Mouse (Mus musculus) C2C12 (cell line): ENCODE measurements around the gene Nrf1. TPM values are rescaled to one million over a fixed set of nuclear protein-coding genes. Genes with fewer than 3 reads are reported as not detected.

Source experiments
- H3K27me3 ChIP-seq: one replicate; pipeline ENCODE4 v1.6.1; 2011; ENCODE audit not compliant: control insufficient read depth, insufficient read depth, insufficient read length
- H3K36me3 ChIP-seq: one replicate; pipeline ENCODE4 v1.6.1; 2011; ENCODE audit not compliant: control insufficient read depth, insufficient read depth
- H3K4me3 ChIP-seq: one replicate; pipeline ENCODE4 v1.5.1; 2011; ENCODE audit warnings: mild to moderate bottlenecking, control low read depth; ENCODE audit not compliant: poor library complexity, insufficient read depth, severe bottlenecking
- H3K79me2 ChIP-seq: one replicate; pipeline ENCODE4 v1.6.1; 2011; ENCODE audit not compliant: control insufficient read depth, insufficient read depth
- H3K79me3 ChIP-seq: one replicate; pipeline ENCODE4 v1.6.1; 2011; ENCODE audit warnings: low read depth, control low read depth
- H3ac ChIP-seq: one replicate; pipeline ENCODE3; 2011; ENCODE audit warnings: low read depth; ENCODE audit not compliant: control insufficient read depth, insufficient read length
- CEBPB ChIP-seq: IDR thresholded peaks from one replicate; pipeline ENCODE4 v1.6.1; 2011; ENCODE audit warnings: low read depth, mild to moderate bottlenecking, control low read depth, moderate library complexity
- CTCF ChIP-seq: IDR thresholded peaks from one replicate; pipeline ENCODE4 v1.5.1; 2011; ENCODE audit not compliant: control insufficient read depth, insufficient read depth, insufficient read length
- FOSL1 ChIP-seq: IDR thresholded peaks from one replicate; pipeline ENCODE4 v1.8.0; 2011; ENCODE audit warnings: mild to moderate bottlenecking, low read length; ENCODE audit not compliant: poor library complexity, insufficient read depth, severe bottlenecking
- MAX ChIP-seq: IDR thresholded peaks from one replicate; pipeline ENCODE4 v1.6.1; 2011; ENCODE audit warnings: mild to moderate bottlenecking, control low read depth
- MYOD1 ChIP-seq: IDR thresholded peaks from one replicate; pipeline ENCODE4 v1.6.1; 2011; ENCODE audit warnings: low read depth; ENCODE audit not compliant: control insufficient read depth, insufficient read length
- MYOG ChIP-seq: IDR thresholded peaks from one replicate; pipeline ENCODE4 v1.6.1; 2011; ENCODE audit not compliant: control insufficient read depth, insufficient read length; ENCODE audit errors: extremely low read depth
- USF1 ChIP-seq: IDR thresholded peaks from one replicate; pipeline ENCODE4 v1.6.1; 2011; ENCODE audit warnings: low read depth, mild to moderate bottlenecking, control low read depth, moderate library complexity
- polyA plus RNA-seq: library from polyadenylated mRNA; unstranded; fragments of >200 nt; fragmentation: generic; extraction: Trizol; gene quantifications from one replicate; pipeline ENCODE4 v1.2.1, GENCODE M21; 2012; ENCODE audit warnings: missing spikeins

Gene Nrf1
- polyA plus RNA-seq, 1 experiment = 33.7 TPM

- H3ac ChIP-seq = no peak overlapping the region
- H3K4me3 ChIP-seq = no peak overlapping the region
- TF ChIP-seq USF1 (no peak), MAX (no peak), FOSL1 (no peak), MYOD1 (no peak), CTCF (no peak), MYOG (no peak), CEBPB (no peak)
- peaks cover 9% of the 10 kb centered on the region for H3K36me3 ChIP-seq
- H3K79me3 ChIP-seq = peaks cover 18% of the 10 kb centered on the region
- H3K27me3 ChIP-seq = no peaks in the 10 kb centered on the region
- peaks cover 43% of the 10 kb centered on the region for H3K79me2 ChIP-seq
These were observed 118.6 kb downstream of the Nrf1 start for GRCm38 (mm10) chr6:30166349-30166748.

GRCm38 (mm10) chr6:30167192-30167591, 119.4 kb downstream of the Nrf1 start:
- no peak for TF ChIP-seq CTCF
- no peak for TF ChIP-seq MYOD1
- TF ChIP-seq MAX = no peak
- TF ChIP-seq USF1 = no peak
- H3K27me3 ChIP-seq = no peaks in the 10 kb centered on the region
- no peak overlapping the region for H3K4me3 ChIP-seq
- peaks cover 24% of the 10 kb centered on the region for H3K79me3 ChIP-seq
- H3K36me3 ChIP-seq = peaks cover 9% of the 10 kb centered on the region
- no peak overlapping the region for H3ac ChIP-seq
- H3K79me2 ChIP-seq = peaks cover 51% of the 10 kb centered on the region

- TF ChIP-seq USF1 (no peak), MYOD1 (no peak), CTCF (no peak), FOSL1 (no peak), MAX (no peak), CEBPB (no peak), MYOG (no peak)
- no peaks in the 10 kb centered on the region for H3K27me3 ChIP-seq
- H3ac ChIP-seq = no peak overlapping the region
- H3K79me2 ChIP-seq = peaks cover 62% of the 10 kb centered on the region
- peaks cover 9% of the 10 kb centered on the region for H3K36me3 ChIP-seq
- peaks cover 31% of the 10 kb centered on the region for H3K79me3 ChIP-seq
- no peak overlapping the region for H3K4me3 ChIP-seq
These were observed 120.5 kb downstream of the Nrf1 start for GRCm38 (mm10) chr6:30168275-30168674.

GRCm38 (mm10) chr6:30169148-30169547, 121.4 kb downstream of the Nrf1 start:
- Histone ChIP-seq H3K79me3 (peaks cover 33% of the 10 kb centered on the region), H3K4me3 (no peak overlapping the region), H3K27me3 (no peaks in the 10 kb centered on the region), H3ac (no peak overlapping the region), H3K79me2 (peaks cover 68% of the 10 kb centered on the region), H3K36me3 (peaks cover 9% of the 10 kb centered on the region)
- no peak for TF ChIP-seq MYOG
- no peak for TF ChIP-seq CTCF
- TF ChIP-seq FOSL1 = no peak
- TF ChIP-seq MAX = no peak
- TF ChIP-seq USF1 = no peak
- TF ChIP-seq MYOD1 = no peak
- TF ChIP-seq CEBPB = no peak

GRCm38 (mm10) chr6:30171226-30171625, 123.4 kb downstream of the Nrf1 start:
- Histone ChIP-seq H3K79me2 (peaks cover 68% of the 10 kb centered on the region), H3K27me3 (peaks cover 14% of the 10 kb centered on the region), H3K4me3 (no peak overlapping the region), H3ac (no peak overlapping the region), H3K36me3 (peaks cover 9% of the 10 kb centered on the region), H3K79me3 (peaks cover 33% of the 10 kb centered on the region)
- TF ChIP-seq MYOD1 (no peak), FOSL1 (no peak), CEBPB (no peak), USF1 (no peak), MAX (no peak)

- peaks cover 68% of the 10 kb centered on the region for H3K79me2 ChIP-seq
- TF ChIP-seq CTCF = no peak
- TF ChIP-seq MYOD1 = no peak
- TF ChIP-seq MYOG = no peak
- TF ChIP-seq CEBPB = no peak
- TF ChIP-seq MAX = no peak
- TF ChIP-seq USF1 = no peak
- TF ChIP-seq FOSL1 = no peak
- H3K4me3 ChIP-seq = no peak overlapping the region
These were observed 124.2 kb downstream of the Nrf1 start for GRCm38 (mm10) chr6:30171967-30172366.

More at GRCm38 (mm10) chr6:30171967-30172366, 124.2 kb downstream of the Nrf1 start:
- Histone ChIP-seq H3K36me3 (peaks cover 9% of the 10 kb centered on the region), H3K79me3 (peaks cover 33% of the 10 kb centered on the region), H3ac (no peak overlapping the region), H3K27me3 (peaks cover 15% of the 10 kb centered on the region)
